Mouse (Mus musculus): ENCODE data around the gene Gldn.

Gene Gldn

GRCm38 (mm10) chr9:54286331-54286987 is at the start of gene Gldn:
Gene Gldn (plus strand): TSS chr9:54286486.
- DNase-seq (ENCODE audit: low read depth), result no peak

GRCm38 (mm10) chr9:54244869-54245665 is 41.2 kb upstream of the Gldn start:
- DNase-seq (ENCODE audit: low read depth), result no peak

- no peak for DNase-seq (ENCODE audit: low read depth)
Observed at GRCm38 (mm10) chr9:54264754-54265153, 21.5 kb upstream of the Gldn start.

- no peak for DNase-seq (ENCODE audit: low read depth)
Observed at GRCm38 (mm10) chr9:54268010-54268409, 18.3 kb upstream of the Gldn start, which contains the start of gene Cyp19a1. Gene Cyp19a1 (minus strand): TSS chr9:54268110.

- DNase-seq (ENCODE audit: low read depth), result no peak
Observed at GRCm38 (mm10) chr9:54269987-54270386, 16.3 kb upstream of the Gldn start.

GRCm38 (mm10) chr9:54270889-54271288 is 15.4 kb upstream of the Gldn start:
- no peak for DNase-seq (ENCODE audit: low read depth)

GRCm38 (mm10) chr9:54275283-54275682 is 11.0 kb upstream of the Gldn start:
- no peak for DNase-seq (ENCODE audit: low read depth)

- no peak for DNase-seq (ENCODE audit: low read depth)
Observed at GRCm38 (mm10) chr9:54279046-54279589, 7.2 kb upstream of the Gldn start.

GRCm38 (mm10) chr9:54287804-54288203 is 1.5 kb downstream of the Gldn start:
- no peak for DNase-seq (ENCODE audit: low read depth)

- no peak for DNase-seq (ENCODE audit: low read depth)
Observed at GRCm38 (mm10) chr9:54299389-54299788, 13.1 kb downstream of the Gldn start.

GRCm38 (mm10) chr9:54299792-54300191 is 13.5 kb downstream of the Gldn start:
- no peak for DNase-seq (ENCODE audit: low read depth)

- no peak for DNase-seq (ENCODE audit: low read depth)
Observed at GRCm38 (mm10) chr9:54301255-54301654, 15.0 kb downstream of the Gldn start.

- DNase-seq (ENCODE audit: low read depth), result no peak
Observed at GRCm38 (mm10) chr9:54308209-54308608, 21.9 kb downstream of the Gldn start.

- DNase-seq (ENCODE audit: low read depth), result no peak
Observed at GRCm38 (mm10) chr9:54308751-54309358, 22.6 kb downstream of the Gldn start.

- no peak for DNase-seq (ENCODE audit: low read depth)
Observed at GRCm38 (mm10) chr9:54316363-54316762, 30.1 kb downstream of the Gldn start.

GRCm38 (mm10) chr9:54323456-54323855 is 37.2 kb downstream of the Gldn start:
- DNase-seq (ENCODE audit: low read depth), result no peak

- DNase-seq (ENCODE audit: low read depth), result no peak
Observed at GRCm38 (mm10) chr9:54329201-54329600, 42.9 kb downstream of the Gldn start.

GRCm38 (mm10) chr9:54335582-54335981 is 49.3 kb downstream of the Gldn start:
- DNase-seq (ENCODE audit: low read depth), result no peak

- peak; percentile 1 for DNase-seq (ENCODE audit: low read depth)
Observed at GRCm38 (mm10) chr9:54336532-54337144, 50.4 kb downstream of the Gldn start.

- DNase-seq (ENCODE audit: low read depth), result no peak
Observed at GRCm38 (mm10) chr9:54342026-54342425, 55.7 kb downstream of the Gldn start.

GRCm38 (mm10) chr9:54356756-54357155 is 70.5 kb downstream of the Gldn start:
- DNase-seq (ENCODE audit: low read depth), result no peak

Data from naive thymus-derived CD4-positive, alpha-beta T cell, adult 2 months (primary cell).